Mouse (Mus musculus) embryonic facial prominence, embryonic 14.5 days (tissue): Measurements from ENCODE around the gene Tnfrsf13c. TPM values are rescaled to one million over a fixed set of nuclear protein-coding genes. Genes with fewer than 3 reads are reported as not detected.

Source experiments
- ATAC-seq: fragments of 200-750 bp; cut with Nextera tagmentation; 2 replicates; pipeline ENCODE4 v1.8.0; 2017; ENCODE audit warnings: low read depth, moderate number of reproducible peaks, moderate TSS enrichment
- DNase-seq: peaks from one replicate; pipeline ENCODE4 v3.0.0-alpha.2; 2015; ENCODE audit warnings: low spot score
- H3K27ac ChIP-seq: fragments of 300-500 bp; sonication (generic); replicated peaks from 2 replicates; pipeline ENCODE4 v1.5.1; 2014; ENCODE audit warnings: low read depth, mild to moderate bottlenecking, low read length, moderate library complexity
- H3K27me3 ChIP-seq: fragments of 300-500 bp; sonication (generic); replicated peaks from 2 replicates; pipeline ENCODE4 v1.6.1; 2014; ENCODE audit warnings: low read length; ENCODE audit not compliant: control insufficient read depth, insufficient read depth
- H3K36me3 ChIP-seq: fragments of 300-500 bp; sonication (generic); 2 replicates; pipeline ENCODE4 v1.6.1; 2014; ENCODE audit warnings: low read length, mixed read lengths; ENCODE audit not compliant: control insufficient read depth, insufficient read depth
- H3K4me1 ChIP-seq: fragments of 300-500 bp; sonication (generic); 2 replicates; pipeline ENCODE4 v1.6.1; 2014; ENCODE audit warnings: antibody characterized with exemption, low read length; ENCODE audit not compliant: control insufficient read depth, insufficient read depth
- H3K4me2 ChIP-seq: fragments of 300-500 bp; sonication (generic); 2 replicates; pipeline ENCODE4 v1.6.1; 2014; ENCODE audit warnings: low read depth, mild to moderate bottlenecking, low read length, moderate library complexity, mixed read lengths
- H3K4me3 ChIP-seq: fragments of 300-500 bp; sonication (generic); 2 replicates; pipeline ENCODE4 v1.5.1; 2014; ENCODE audit warnings: low read depth, mild to moderate bottlenecking, low read length
- H3K9ac ChIP-seq: fragments of 300-500 bp; sonication (generic); 2 replicates; pipeline ENCODE4 v1.6.1; 2014; ENCODE audit warnings: low read depth, mild to moderate bottlenecking, low read length, moderate library complexity, mixed read lengths
- H3K9me3 ChIP-seq: fragments of 300-500 bp; sonication (generic); 2 replicates; pipeline ENCODE4 v1.6.1; 2016; ENCODE audit warnings: low read length; ENCODE audit not compliant: control insufficient read depth
- WGBS: fragments of 180-500 bp; shearing (Covaris S2); extraction: QIAGEN DNeasy Blood & Tissue Kit; methylation state at CpG from one replicate; pipeline ENCODE4 v1.1.7; 2014; 5-methylcytosine and 5-hydroxymethylcytosine counted together
- microRNA counts: library from miRNA; unstranded; fragments of <30 nt; microRNA quantifications from one replicate; lab custom pipeline; 2017
- microRNA-seq: library from miRNA; unstranded; fragments of <30 nt; microRNA quantifications from one replicate; pipeline ENCODE4, GENCODE M21; 2016; ENCODE audit warnings: borderline number of aligned reads
- polyA plus RNA-seq: library from polyadenylated mRNA; unstranded; fragments of >200 nt; fragmentation: Nextera tagmentation; extraction: Ambion mirVana; gene quantifications from 2 replicates; pipeline ENCODE4 v1.2.1, GENCODE M21; 2014

The Tnfrsf13c gene
- polyA plus RNA-seq, 1 experiment from 2014 or later = 0.40 TPM

- Histone ChIP-seq H3K4me3 (no peak overlapping the region), H3K9ac (no peak overlapping the region), H3K27ac (no peak overlapping the region), H3K4me1 (no peaks in the 10 kb centered on the region), H3K4me2 (no peak overlapping the region), H3K36me3 (peaks cover 100% of the 10 kb centered on the region), H3K9me3 (peaks cover 11% of the 10 kb centered on the region; the same call in 1 of the 2 replicates), H3K27me3 (no peaks in the 10 kb centered on the region)
- 88% methylated on average over 5 of the region's 5 CpGs for WGBS
- ATAC-seq = no peak
- DNase-seq = no peak
These were observed 43.0 kb downstream of the Tnfrsf13c start for GRCm38 (mm10) chr15:82181131-82181530.

GRCm38 (mm10) chr15:82177743-82178290, 46.4 kb downstream of the Tnfrsf13c start:
- H3K9ac ChIP-seq = no peak overlapping the region
- peaks cover 99% of the 10 kb centered on the region for H3K36me3 ChIP-seq
- ATAC-seq (no peak), DNase-seq (no peak)
- no peaks in the 10 kb centered on the region for H3K27me3 ChIP-seq
- peaks cover 11% of the 10 kb centered on the region; the same call in 1 of the 2 replicates for H3K9me3 ChIP-seq
- H3K4me1 ChIP-seq = no peaks in the 10 kb centered on the region
- H3K4me3 ChIP-seq = no peak overlapping the region
- 96% methylated on average over 7 of the region's 7 CpGs for WGBS
- H3K27ac ChIP-seq = no peak overlapping the region
- H3K4me2 ChIP-seq = no peak overlapping the region

- H3K4me3 ChIP-seq = no peak overlapping the region
- no peak overlapping the region for H3K27ac ChIP-seq
- no peaks in the 10 kb centered on the region for H3K4me1 ChIP-seq
- ATAC-seq = no peak
- DNase-seq = no peak
- WGBS = 93% methylated on average over 9 of the region's 9 CpGs
- no peak overlapping the region for H3K9ac ChIP-seq
- peaks cover 99% of the 10 kb centered on the region for H3K36me3 ChIP-seq
- H3K4me2 ChIP-seq = no peak overlapping the region
- H3K9me3 ChIP-seq = no peaks in the 10 kb centered on the region
- no peaks in the 10 kb centered on the region for H3K27me3 ChIP-seq
These were observed 49.1 kb downstream of the Tnfrsf13c start for GRCm38 (mm10) chr15:82175091-82175490.

DNA sequence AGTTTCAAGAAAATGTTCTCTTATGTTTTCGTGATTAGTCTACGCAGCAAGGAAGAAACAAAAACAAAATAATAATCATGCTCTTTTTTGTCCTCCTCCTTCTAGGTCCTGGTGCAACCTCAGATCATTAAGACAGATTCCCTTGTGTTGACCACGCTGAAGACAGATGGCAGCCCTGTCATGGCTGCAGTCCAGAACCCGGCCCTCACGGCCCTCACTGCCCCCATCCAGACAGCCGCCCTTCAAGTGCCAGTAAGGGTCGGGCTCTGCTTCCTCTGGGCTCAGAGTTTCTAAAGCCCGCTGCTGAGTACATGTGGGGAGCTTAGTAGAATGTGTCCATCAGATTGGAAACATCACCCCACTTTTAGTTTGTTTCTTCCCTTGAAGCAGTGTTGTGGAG, 51.5 kb downstream of the Tnfrsf13c start:
- peaks cover 84% of the 10 kb centered on the region for H3K36me3 ChIP-seq
- 0 out of 2 replicates have a peak, but pooled peaks cover 5% of the 10 kb centered on the region for H3K4me1 ChIP-seq
- WGBS = 84% methylated on average over 8 of the region's 8 CpGs
- ATAC-seq (no peak), DNase-seq (no peak)
- H3K4me2 ChIP-seq = no peak overlapping the region
- H3K4me3 ChIP-seq = no peak overlapping the region
- H3K27ac ChIP-seq = no peak overlapping the region
- no peaks in the 10 kb centered on the region for H3K27me3 ChIP-seq
- no peak overlapping the region for H3K9ac ChIP-seq
- H3K9me3 ChIP-seq = no peaks in the 10 kb centered on the region

MicroRNAs encoded within 50 kb of the gene (microRNA counts, 519-probe panel; counts per million panel counts)
- 2,312 counts per million, percentile 38 among the panel's probes with 10 or more counts for microRNA mmu-miR-33 (lab: Ali Mortazavi, UCI)

Small RNAs within 50 kb of the gene (microRNA-seq; reads per million reads assigned to microRNA genes)
- 55.2 reads per million, percentile 46 among the genes with 10 or more reads in this experiment for gene Mir33

Other genes with a start within 250 kb of the Tnfrsf13c start
- not detected in 2 replicates for gene 1700029P11Rik, start 243.8 kb downstream of the Tnfrsf13c start, polyA plus RNA-seq
- 68.4 and 68.8 TPM in 2 replicates for gene Xrcc6, start 236.5 kb downstream of the Tnfrsf13c start, polyA plus RNA-seq
- 27.2 and 27.7 TPM in 2 replicates for gene Desi1, start 190.5 kb downstream of the Tnfrsf13c start, polyA plus RNA-seq
- gene Snu13, start 176.8 kb downstream of the Tnfrsf13c start, polyA plus RNA-seq = 262 and 292 TPM in 2 replicates
- not detected in 2 replicates for gene 4930407I10Rik, start 165.2 kb downstream of the Tnfrsf13c start, polyA plus RNA-seq
- gene Mei1, start 154.4 kb downstream of the Tnfrsf13c start, polyA plus RNA-seq = 0.14 TPM in 1 of 2 replicates, not detected in the other
- gene Ccdc134, start 96.4 kb downstream of the Tnfrsf13c start, polyA plus RNA-seq = 29.6 and 30.2 TPM in 2 replicates
- 99.2 and 123 TPM in 2 replicates for gene Srebf2, start 77.2 kb downstream of the Tnfrsf13c start, polyA plus RNA-seq
- gene Shisa8, start 11.6 kb downstream of the Tnfrsf13c start, polyA plus RNA-seq = 0.93 and 1.4 TPM in 2 replicates
- gene Cenpm, start 20.4 kb upstream of the Tnfrsf13c start, polyA plus RNA-seq = 51.7 and 63.5 TPM in 2 replicates
- 0.25 TPM in 1 of 2 replicates, not detected in the other for gene 1500009C09Rik, start 28.0 kb upstream of the Tnfrsf13c start, polyA plus RNA-seq
- 13.7 and 16.7 TPM in 2 replicates for gene Sept3, start 50.5 kb upstream of the Tnfrsf13c start, polyA plus RNA-seq
- 0.20 TPM in 1 of 2 replicates, not detected in the other for gene Wbp2nl, start 74.6 kb upstream of the Tnfrsf13c start, polyA plus RNA-seq
- 55.7 and 65.8 TPM in 2 replicates for gene Naga, start 114.6 kb upstream of the Tnfrsf13c start, polyA plus RNA-seq
- gene Pheta2, start 114.6 kb upstream of the Tnfrsf13c start, polyA plus RNA-seq = 12.9 and 15.3 TPM in 2 replicates
- gene Smdt1, start 114.6 kb upstream of the Tnfrsf13c start, polyA plus RNA-seq = 242 and 262 TPM in 2 replicates
- 325 and 390 TPM in 2 replicates for gene Ndufa6, start 130.0 kb upstream of the Tnfrsf13c start, polyA plus RNA-seq
- gene Cyp2d22, start 155.9 kb upstream of the Tnfrsf13c start, polyA plus RNA-seq = 5.4 and 5.6 TPM in 2 replicates
- not detected in 2 replicates for gene Cyp2d11, start 169.7 kb upstream of the Tnfrsf13c start, polyA plus RNA-seq
- gene Cyp2d10, start 182.8 kb upstream of the Tnfrsf13c start, polyA plus RNA-seq = not detected in 2 replicates
- not detected in 2 replicates for gene Cyp2d9, start 209.1 kb upstream of the Tnfrsf13c start, polyA plus RNA-seq